Mouse (Mus musculus) ES-Bruce4 (cell line): ENCODE measurements around the gene Ntn5. TPM values are rescaled to one million over a fixed set of nuclear protein-coding genes. Genes with fewer than 3 reads are reported as not detected.
A peak's percentile ranks its signal among the peaks of the same experiment; 100 is the strongest.
"Not testable (repeated sequence)": the region's sequence is repeated elsewhere in the genome, so short reads cannot be mapped to it uniquely, and the experiment has no call there.

Experiments used
- H3K27ac ChIP-seq: 2 replicates; pipeline ENCODE4 v1.5.1; 2012; ENCODE audit warnings: low read length, inconsistent platforms; ENCODE audit not compliant: insufficient read depth
- H3K27me3 ChIP-seq: 2 replicates; pipeline ENCODE4 v1.6.1; 2012; ENCODE audit warnings: mild to moderate bottlenecking, low read length, inconsistent platforms; ENCODE audit not compliant: control insufficient read depth, poor library complexity, insufficient read depth, severe bottlenecking
- H3K36me3 ChIP-seq: 2 replicates; pipeline ENCODE4 v1.6.1; 2012; ENCODE audit warnings: inconsistent platforms, mild to moderate bottlenecking, low read length, moderate library complexity; ENCODE audit not compliant: control insufficient read depth, poor library complexity, insufficient read depth, severe bottlenecking
- H3K4me1 ChIP-seq: one replicate; pipeline ENCODE4 v1.8.1; 2011; ENCODE audit warnings: low read length; ENCODE audit not compliant: control insufficient read depth, insufficient read depth
- H3K4me3 ChIP-seq: 2 replicates; pipeline ENCODE4 v1.5.1; 2011; ENCODE audit warnings: low read depth, mild to moderate bottlenecking, low read length
- H3K9ac ChIP-seq: 2 replicates; pipeline ENCODE4 v1.6.1; 2012; ENCODE audit warnings: low read depth, mild to moderate bottlenecking, inconsistent platforms; ENCODE audit not compliant: poor library complexity, severe bottlenecking
- H3K9me3 ChIP-seq: replicated peaks from 2 replicates; pipeline ENCODE4 v1.6.1; 2012; ENCODE audit warnings: mild to moderate bottlenecking, low read length, inconsistent platforms; ENCODE audit not compliant: control insufficient read depth, poor library complexity, insufficient read depth, severe bottlenecking
- CTCF ChIP-seq: IDR thresholded peaks from one replicate; pipeline ENCODE4 v1.8.1; 2011; ENCODE audit warnings: low read depth, low read length
- EP300 ChIP-seq: IDR thresholded peaks from 2 replicates; pipeline ENCODE4 v1.6.1; 2011; ENCODE audit warnings: low read depth, low read length; ENCODE audit not compliant: insufficient read depth
- POLR2A ChIP-seq: IDR thresholded peaks from one replicate; pipeline ENCODE4 v1.8.1; 2011; ENCODE audit warnings: low read length; ENCODE audit not compliant: insufficient read depth
- polyA plus RNA-seq: library from polyadenylated mRNA; stranded (reverse); fragments of >200 nt; gene quantifications from 2 replicates; pipeline ENCODE4 v1.2.4, GENCODE M21; 2011; ENCODE audit warnings: low read depth; ENCODE audit not compliant: missing spikeins, insufficient read depth, insufficient read length

Gene Ntn5
- polyA plus RNA-seq, 1 experiment, result 0.51 TPM

GRCm38 (mm10) chr7:45643441-45644178 is 40.2 kb upstream of the Ntn5 start:
- no peak for TF ChIP-seq CTCF
- peak; percentile 85 for TF ChIP-seq POLR2A
- Histone ChIP-seq H3K27ac (peak overlapping the region; percentile 31), H3K9me3 (no peaks in the 10 kb centered on the region), H3K4me3 (peak overlapping the region; percentile 68), H3K4me1 (no peaks in the 10 kb centered on the region), H3K36me3 (no peaks in the 10 kb centered on the region), H3K9ac (peak overlapping the region; percentile 63), H3K27me3 (no peaks in the 10 kb centered on the region)

DNA sequence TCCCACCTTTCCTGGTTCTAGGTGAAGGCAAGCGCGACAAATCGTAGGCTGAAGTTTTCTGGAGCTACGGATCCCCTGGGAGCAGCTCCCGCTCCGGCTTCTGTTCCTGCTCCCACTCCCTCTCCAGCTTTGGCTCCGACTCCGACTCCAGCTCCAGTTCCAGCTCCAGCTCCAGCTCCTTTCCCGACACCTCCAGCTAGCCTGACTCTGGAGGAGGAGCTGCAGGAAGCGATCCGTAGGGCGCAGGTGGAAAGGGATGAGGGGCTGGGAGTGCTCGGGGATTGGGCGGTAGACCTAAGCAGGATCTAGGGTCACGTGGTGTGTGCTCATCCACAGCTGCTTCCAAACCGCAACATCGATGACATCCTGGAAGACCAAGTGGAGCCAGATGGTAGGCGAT is 39.6 kb upstream of the Ntn5 start:
- Histone ChIP-seq H3K4me3 (peak overlapping the region; percentile 66), H3K4me1 (no peaks in the 10 kb centered on the region), H3K27ac (peak overlapping the region; percentile 21), H3K27me3 (no peaks in the 10 kb centered on the region), H3K36me3 (no peaks in the 10 kb centered on the region), H3K9ac (peak overlapping the region; percentile 19; the same call in 1 of the 2 replicates), H3K9me3 (no peaks in the 10 kb centered on the region)
- TF ChIP-seq EP300 (no peak), POLR2A (peak; percentile 17), CTCF (no peak)

GRCm38 (mm10) chr7:45644872-45645590 is 38.8 kb upstream of the Ntn5 start:
- TF ChIP-seq EP300 (no peak), POLR2A (no peak), CTCF (no peak)
- H3K27ac ChIP-seq, result no peak overlapping the region
- H3K4me3 ChIP-seq, result no peak overlapping the region
- no peaks in the 10 kb centered on the region for H3K4me1 ChIP-seq
- H3K36me3 ChIP-seq, result no peaks in the 10 kb centered on the region
- H3K27me3 ChIP-seq, result no peaks in the 10 kb centered on the region
- H3K9ac ChIP-seq, result peak overlapping the region; percentile 19
- H3K9me3 ChIP-seq, result no peaks in the 10 kb centered on the region

GRCm38 (mm10) chr7:45645591-45645971 is 38.2 kb upstream of the Ntn5 start:
- no peaks in the 10 kb centered on the region for H3K36me3 ChIP-seq
- H3K4me3 ChIP-seq, result no peak overlapping the region
- TF ChIP-seq EP300, result no peak
- no peak for TF ChIP-seq CTCF
- TF ChIP-seq POLR2A, result no peak
- H3K9me3 ChIP-seq, result no peaks in the 10 kb centered on the region
- no peak overlapping the region for H3K27ac ChIP-seq
- no peaks in the 10 kb centered on the region for H3K27me3 ChIP-seq
- no peaks in the 10 kb centered on the region for H3K4me1 ChIP-seq
- no peak overlapping the region for H3K9ac ChIP-seq

GRCm38 (mm10) chr7:45646671-45647070 is 37.2 kb upstream of the Ntn5 start:
- Histone ChIP-seq H3K9me3 (no peaks in the 10 kb centered on the region), H3K4me1 (no peaks in the 10 kb centered on the region), H3K27ac (no peak overlapping the region), H3K4me3 (no peak overlapping the region), H3K36me3 (no peaks in the 10 kb centered on the region), H3K9ac (no peak overlapping the region), H3K27me3 (no peaks in the 10 kb centered on the region)
- no peak for TF ChIP-seq CTCF
- no peak for TF ChIP-seq POLR2A
- TF ChIP-seq EP300, result no peak

DNA sequence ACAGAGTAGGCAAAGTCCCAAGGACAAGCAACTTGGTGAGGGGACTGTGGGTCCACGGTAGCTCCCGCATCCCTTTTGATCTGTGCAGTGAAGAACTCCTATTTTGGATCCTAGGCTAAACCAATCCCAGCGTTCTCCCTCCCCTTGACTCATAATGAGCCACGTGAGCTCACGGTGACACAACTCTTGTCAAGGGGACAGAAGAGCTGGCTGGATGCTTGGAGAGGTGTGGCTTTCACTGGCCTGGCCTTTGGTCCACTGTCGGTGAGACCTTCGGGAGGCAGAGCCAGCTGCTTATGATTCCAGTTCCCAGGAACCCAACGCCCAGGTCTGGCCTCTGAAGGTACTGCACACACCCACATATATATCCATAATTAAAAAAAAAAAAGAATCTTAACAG is 34.5 kb upstream of the Ntn5 start:
- Histone ChIP-seq H3K9me3 (no peaks in the 10 kb centered on the region), H3K27ac (no peak overlapping the region), H3K9ac (no peak overlapping the region)

GRCm38 (mm10) chr7:45650484-45650883 is 33.3 kb upstream of the Ntn5 start:
- H3K27ac ChIP-seq, H3K9me3 ChIP-seq, H3K4me1 ChIP-seq, H3K4me3 ChIP-seq, H3K36me3 ChIP-seq, H3K9ac ChIP-seq, H3K27me3 ChIP-seq: not testable (repeated sequence)

More for the DNA sequence above, 34.5 kb upstream of the Ntn5 start:
- Histone ChIP-seq H3K4me1 (no peaks in the 10 kb centered on the region), H3K36me3 (no peaks in the 10 kb centered on the region), H3K27me3 (no peaks in the 10 kb centered on the region), H3K4me3 (no peak overlapping the region)
- TF ChIP-seq CTCF (no peak), POLR2A (no peak), EP300 (no peak)
